Mouse (Mus musculus) myocyte (in vitro differentiated cells): ENCODE measurements at regions not wholly inside any gene's neighbourhood (a gene's known extent, or its start where the extent isn't known, plus 50 kb on each side); places are given as distances from the start of the nearest gene placed in this dataset.

Source experiments
- CEBPB ChIP-seq: IDR thresholded peaks from 2 replicates; pipeline ENCODE4 v1.6.1; 2011; ENCODE audit warnings: mild to moderate bottlenecking, moderate library complexity; ENCODE audit not compliant: poor library complexity, insufficient read depth, severe bottlenecking
- E2F4 ChIP-seq: IDR thresholded peaks from one replicate; pipeline ENCODE4 v1.6.1; 2011; ENCODE audit warnings: mild to moderate bottlenecking, control low read depth, moderate library complexity; ENCODE audit not compliant: insufficient read depth
- MAX ChIP-seq: IDR thresholded peaks from one replicate; pipeline ENCODE4 v1.6.1; 2011; ENCODE audit warnings: low read depth, mild to moderate bottlenecking, control low read depth
- MYOD1 ChIP-seq, 3 experiments: IDR thresholded peaks; one replicate each; pipeline ENCODE4 v1.6.1; 2011; ENCODE audit warnings: control low read depth in 2 of 3, low read depth in 2 of 3, mild to moderate bottlenecking in 2 of 3, moderate library complexity in 1 of 3; ENCODE audit not compliant: insufficient read length in 2 of 3, control insufficient read depth in 1 of 3
- MYOG ChIP-seq, 3 experiments: IDR thresholded peaks; one replicate each; pipeline ENCODE4 v1.6.1; 2011; ENCODE audit warnings: control low read depth in 2 of 3, low read depth in 2 of 3, mild to moderate bottlenecking in 2 of 3; ENCODE audit not compliant: insufficient read length in 2 of 3, control insufficient read depth in 1 of 3, insufficient read depth in 1 of 3
- POLR2A ChIP-seq: IDR thresholded peaks from one replicate; pipeline ENCODE4 v1.6.1; 2011; ENCODE audit warnings: low read depth, mild to moderate bottlenecking, control low read depth, moderate library complexity; ENCODE audit not compliant: insufficient read length
- POLR2AphosphoS2 ChIP-seq: IDR thresholded peaks from one replicate; pipeline ENCODE4 v1.6.1; 2011; ENCODE audit warnings: low read depth, control low read depth; ENCODE audit not compliant: insufficient read length
- REST ChIP-seq: IDR thresholded peaks from one replicate; pipeline ENCODE4 v1.6.1; 2011; ENCODE audit warnings: mild to moderate bottlenecking, control low read depth, moderate library complexity; ENCODE audit not compliant: insufficient read depth, insufficient read length
- SRF ChIP-seq: IDR thresholded peaks from one replicate; pipeline ENCODE4 v1.6.1; 2011; ENCODE audit warnings: low read depth; ENCODE audit not compliant: control insufficient read depth, insufficient read length
- TCF12 ChIP-seq: IDR thresholded peaks from one replicate; pipeline ENCODE4 v1.6.1; 2011; ENCODE audit warnings: mild to moderate bottlenecking, control low read depth; ENCODE audit not compliant: poor library complexity, insufficient read depth, severe bottlenecking
- TCF3 ChIP-seq: IDR thresholded peaks from one replicate; pipeline ENCODE4 v1.6.1; 2011; ENCODE audit warnings: low read depth, control low read depth; ENCODE audit not compliant: insufficient read length
- USF1 ChIP-seq: IDR thresholded peaks from one replicate; pipeline ENCODE4 v1.6.1; 2011; ENCODE audit warnings: low read depth, mild to moderate bottlenecking, control low read depth, moderate library complexity

- no peak for TF ChIP-seq MYOG (IDR thresholded peaks at IDR 0.05; ENCODE audit: control insufficient read depth in 1 of 3, insufficient read depth in 1 of 3, insufficient read length in 2 of 3, low read depth in 2 of 3)
- no peak for TF ChIP-seq USF1
- no peak for TF ChIP-seq POLR2A
- TF ChIP-seq MAX, result no peak
- no peak for TF ChIP-seq CEBPB
- TF ChIP-seq TCF12, result no peak
- TF ChIP-seq REST, result no peak
- no peak for TF ChIP-seq TCF3
- TF ChIP-seq MYOD1 (IDR thresholded peaks at IDR 0.05; ENCODE audit: control insufficient read depth in 1 of 3, insufficient read length in 2 of 3, low read depth in 2 of 3), result no peak
- no peak for TF ChIP-seq POLR2AphosphoS2
- no peak for TF ChIP-seq E2F4
- TF ChIP-seq SRF, result no peak
Measured at GRCm38 (mm10) chr1:7395527-7395926, 2587.8 kb downstream of the Gm37988 start.
